Mouse (Mus musculus): ENCODE measurements around the gene Gadd45b.

Gadd45b gene

GRCm38 (mm10) chr10:80929299-80930226 lies at the start of gene Gadd45b:
Gene Gadd45b (plus strand): TSS chr10:80930073.
- WGBS, result under 1% methylated on average over 56 of the region's 56 CpGs

GRCm38 (mm10) chr10:80880131-80880641 lies 49.7 kb upstream of the Gadd45b start:
- 16% methylated on average over 5 of the region's 5 CpGs for WGBS

DNA sequence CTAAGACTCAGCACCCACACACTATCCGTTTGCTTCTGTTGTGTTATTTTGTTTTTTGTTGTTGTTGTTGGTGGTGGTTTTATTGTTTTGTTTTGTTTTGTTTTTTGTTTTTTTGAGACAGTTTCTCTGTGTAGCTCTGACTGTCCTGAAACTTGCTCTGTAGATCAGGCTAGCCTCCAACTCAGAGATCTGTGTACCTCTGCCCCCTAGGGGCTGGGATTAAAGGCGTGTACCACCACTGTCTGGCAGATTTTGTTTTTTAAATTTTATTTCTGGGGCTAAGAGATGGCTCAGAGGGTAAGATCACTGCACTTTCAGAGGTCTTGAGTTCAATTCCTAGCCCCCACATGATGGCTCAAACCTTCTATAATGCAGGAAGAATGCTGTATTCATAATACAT lies 49.0 kb upstream of the Gadd45b start:
- 67% methylated on average over 2 of the region's 2 CpGs for WGBS

- WGBS, result 20% methylated on average over 10 of the region's 10 CpGs
These were observed 48.6 kb upstream of the Gadd45b start for GRCm38 (mm10) chr10:80881301-80881700.

DNA sequence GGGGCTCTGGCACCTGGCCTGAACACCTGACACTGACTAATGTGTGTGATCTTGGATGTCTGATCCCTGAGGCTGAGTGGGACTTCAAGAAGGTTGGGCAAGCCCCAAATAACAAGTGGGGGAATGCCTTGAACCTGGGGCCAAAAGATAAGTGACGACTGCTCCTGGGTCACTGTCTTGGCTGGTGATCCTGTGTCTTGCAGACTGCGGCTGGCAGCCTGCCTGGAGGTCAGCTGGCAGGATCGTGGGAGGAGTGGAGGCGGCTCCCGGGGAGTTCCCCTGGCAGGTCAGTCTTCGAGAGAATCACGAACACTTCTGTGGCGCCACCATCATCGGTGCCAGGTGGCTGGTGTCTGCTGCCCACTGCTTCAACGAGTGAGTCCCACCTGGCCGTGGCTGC lies 42.7 kb upstream of the Gadd45b start:
- 36% methylated on average over 11 of the region's 11 CpGs for WGBS

DNA sequence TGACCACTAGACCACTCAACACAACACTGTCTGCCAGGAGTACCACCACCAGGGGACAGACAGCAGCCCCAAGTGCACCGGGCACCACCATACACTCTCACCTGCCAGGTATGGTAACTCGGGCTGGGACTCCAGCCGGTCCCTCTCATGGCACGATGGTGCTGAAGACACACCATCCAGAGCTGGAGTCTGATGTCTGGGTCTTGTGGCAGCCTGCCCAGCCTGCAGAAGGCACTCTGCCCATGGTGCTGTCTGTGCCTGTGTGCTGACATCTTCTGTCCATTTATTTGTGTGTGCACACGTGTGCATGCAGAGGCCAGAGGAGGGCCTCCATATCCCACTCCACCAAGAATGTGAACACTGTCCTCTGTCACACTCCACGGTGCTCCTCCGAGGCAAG lies 34.8 kb upstream of the Gadd45b start:
- WGBS, result 74% methylated on average over 7 of the region's 7 CpGs

DNA sequence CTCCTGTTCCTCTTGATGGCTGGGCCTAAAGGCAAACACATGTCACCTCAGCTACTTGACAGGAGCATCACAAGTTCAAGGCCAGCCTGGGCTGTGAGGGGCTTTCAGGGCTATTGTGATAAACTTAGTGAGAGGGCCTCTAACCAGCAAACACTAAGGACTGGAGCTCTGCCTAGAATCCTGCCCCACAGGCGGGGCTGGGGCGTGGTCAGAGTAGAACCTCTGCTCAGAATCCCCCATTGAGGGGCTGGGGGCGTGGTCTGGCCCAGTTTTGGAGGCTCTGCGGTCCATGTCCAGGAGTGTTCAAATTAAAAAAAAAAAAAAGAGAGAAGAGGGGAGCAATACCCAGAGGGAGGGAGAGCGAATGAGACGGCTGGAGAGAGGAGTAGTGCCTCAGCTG lies 34.2 kb upstream of the Gadd45b start:
- WGBS, result 86% methylated on average over 6 of the region's 6 CpGs

GRCm38 (mm10) chr10:80896581-80897485 lies 33.0 kb upstream of the Gadd45b start:
- WGBS, result 67% methylated on average over 24 of the region's 24 CpGs

GRCm38 (mm10) chr10:80897861-80898510 lies 31.9 kb upstream of the Gadd45b start:
- WGBS, result 33% methylated on average over 41 of the region's 41 CpGs

DNA sequence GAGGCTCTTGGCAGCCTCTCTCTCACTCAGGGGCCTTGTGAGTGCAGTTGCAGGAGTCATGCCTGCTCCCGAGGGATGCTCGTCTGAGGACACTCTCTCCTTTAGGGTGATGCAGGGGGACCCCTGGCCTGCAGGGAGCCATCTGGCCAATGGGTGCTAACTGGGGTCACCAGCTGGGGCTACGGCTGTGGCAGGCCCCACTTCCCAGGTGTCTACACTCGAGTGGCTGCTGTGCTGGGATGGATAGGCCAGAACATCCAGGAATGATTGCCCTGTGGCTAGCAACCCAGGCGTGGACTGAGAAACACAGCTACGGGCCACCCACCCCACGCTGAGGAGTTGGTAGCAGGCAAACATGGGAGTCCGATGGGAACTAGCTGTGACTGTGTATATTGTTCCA lies 30.8 kb upstream of the Gadd45b start:
- 83% methylated on average over 8 of the region's 8 CpGs for WGBS

DNA sequence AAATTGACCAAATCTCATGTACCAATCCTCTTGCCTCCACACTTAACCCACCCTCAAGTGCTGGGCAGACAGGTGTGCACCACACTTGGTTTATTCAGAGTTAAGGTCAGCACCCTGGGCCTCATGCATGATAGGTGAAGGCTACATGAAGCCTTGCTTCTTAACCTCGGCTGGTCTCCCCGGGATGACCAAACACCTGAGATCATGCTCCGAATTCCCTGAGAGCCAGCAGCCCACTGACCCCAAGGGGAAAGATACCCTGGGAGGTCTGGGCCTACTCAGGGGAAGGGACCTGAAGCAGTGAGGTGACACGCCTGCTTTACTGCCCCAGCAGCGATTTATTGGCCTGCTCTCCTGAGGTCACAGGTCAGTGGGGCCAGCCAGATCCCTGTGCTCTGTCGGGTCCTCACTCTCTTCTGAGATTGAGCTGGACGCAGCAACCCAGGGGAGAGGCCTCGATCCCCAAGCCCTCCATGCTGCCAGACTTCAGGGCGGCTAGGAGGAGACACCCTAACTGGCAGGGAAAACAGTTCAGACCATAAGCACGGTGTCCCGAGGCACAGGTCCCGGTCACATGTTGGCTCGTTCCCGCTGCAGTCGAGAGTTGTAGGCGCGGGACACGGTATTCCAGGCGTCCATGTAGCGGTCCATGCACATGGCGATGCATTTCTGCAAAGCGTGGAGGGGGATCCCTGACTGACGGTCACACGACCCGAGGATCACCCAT lies 30.1 kb upstream of the Gadd45b start:
- 16% methylated on average over 25 of the region's 25 CpGs for WGBS

- under 1% methylated on average over 72 of the region's 72 CpGs for WGBS
These were observed 29.3 kb upstream of the Gadd45b start, which contains the start of gene Timm13 for GRCm38 (mm10) chr10:80900318-80901247. Gene Timm13 (minus strand): TSS chr10:80900969.

DNA sequence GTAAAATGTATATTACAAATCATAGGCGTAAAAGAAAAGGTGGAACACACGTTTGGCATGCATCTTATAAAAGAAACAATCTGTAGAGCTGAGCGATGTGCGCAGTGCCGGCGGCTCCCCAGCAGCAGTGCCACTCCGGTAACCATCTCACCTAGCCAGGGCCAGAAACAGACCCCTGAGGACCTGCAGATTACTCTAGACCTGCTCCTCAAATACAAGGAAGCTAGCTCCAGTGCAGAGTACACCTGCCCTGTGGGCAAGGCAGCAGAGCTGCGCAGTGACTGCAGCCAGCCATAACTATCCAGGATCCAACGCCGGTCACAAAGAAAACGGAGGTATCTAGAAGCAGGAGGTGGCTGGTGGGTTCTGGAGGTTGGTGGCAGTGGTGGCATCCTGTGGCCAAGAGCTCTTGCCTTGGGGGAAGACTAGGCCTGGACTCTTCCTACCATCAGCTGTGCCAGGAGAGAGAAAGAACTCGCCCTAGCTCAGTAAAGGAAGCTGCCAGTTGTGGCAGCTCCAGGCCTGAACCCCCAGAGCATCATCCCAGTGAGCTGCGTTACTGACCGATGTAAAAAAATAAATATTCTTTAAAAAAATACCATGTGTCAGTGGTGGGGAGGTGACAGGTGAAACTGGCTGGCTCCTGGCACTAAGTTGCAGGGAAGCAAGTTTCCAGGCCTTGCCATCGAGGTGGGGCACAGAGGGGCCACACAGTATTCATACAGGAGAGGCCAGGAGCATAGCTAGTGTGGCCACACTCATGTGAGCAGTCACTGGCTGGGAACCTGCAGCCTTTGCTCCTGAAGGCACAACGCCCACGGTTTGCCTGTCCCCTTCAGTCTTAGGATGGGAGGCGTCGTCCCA lies 28.2 kb upstream of the Gadd45b start:
- 87% methylated on average over 19 of the region's 19 CpGs for WGBS

GRCm38 (mm10) chr10:80902273-80902940 lies 27.5 kb upstream of the Gadd45b start:
- WGBS, result 93% methylated on average over 9 of the region's 9 CpGs

- 96% methylated on average over 10 of the region's 10 CpGs for WGBS
These were observed 26.6 kb upstream of the Gadd45b start for GRCm38 (mm10) chr10:80903282-80903681.

DNA sequence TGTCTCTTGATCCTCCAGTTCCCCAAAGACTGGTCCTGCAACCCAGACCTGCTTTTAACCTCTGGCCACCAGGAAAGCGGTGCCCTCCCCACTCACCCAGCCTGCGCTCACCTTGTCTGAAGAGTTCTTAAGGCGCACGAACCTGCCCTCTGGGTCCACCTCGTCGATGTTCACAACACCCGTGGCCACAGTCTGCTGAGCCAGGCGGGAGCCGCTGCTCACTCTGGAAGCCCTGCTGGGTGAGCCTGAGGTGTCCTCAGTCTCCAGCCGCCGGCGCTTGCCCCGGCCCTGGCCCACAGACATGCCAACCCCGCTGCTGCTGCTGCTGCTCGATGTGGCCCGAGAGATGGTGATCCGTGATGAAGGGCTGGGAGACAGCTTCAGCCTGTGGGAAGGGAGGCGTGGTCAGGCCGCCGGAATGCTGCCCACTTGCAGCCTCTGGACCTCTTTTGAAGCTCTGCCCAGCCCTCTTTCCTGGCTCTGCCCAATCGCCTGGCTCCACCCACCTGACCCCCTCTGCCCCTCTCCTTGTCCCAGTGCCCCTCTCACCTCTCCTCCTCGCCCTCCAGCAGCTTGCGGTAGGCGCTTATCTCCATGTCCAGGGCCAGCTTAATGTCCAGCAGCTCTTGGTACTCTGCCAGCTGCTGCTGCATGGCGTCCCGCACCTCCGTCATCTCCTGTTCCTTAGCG lies 25.7 kb upstream of the Gadd45b start:
- 85% methylated on average over 28 of the region's 28 CpGs for WGBS

DNA sequence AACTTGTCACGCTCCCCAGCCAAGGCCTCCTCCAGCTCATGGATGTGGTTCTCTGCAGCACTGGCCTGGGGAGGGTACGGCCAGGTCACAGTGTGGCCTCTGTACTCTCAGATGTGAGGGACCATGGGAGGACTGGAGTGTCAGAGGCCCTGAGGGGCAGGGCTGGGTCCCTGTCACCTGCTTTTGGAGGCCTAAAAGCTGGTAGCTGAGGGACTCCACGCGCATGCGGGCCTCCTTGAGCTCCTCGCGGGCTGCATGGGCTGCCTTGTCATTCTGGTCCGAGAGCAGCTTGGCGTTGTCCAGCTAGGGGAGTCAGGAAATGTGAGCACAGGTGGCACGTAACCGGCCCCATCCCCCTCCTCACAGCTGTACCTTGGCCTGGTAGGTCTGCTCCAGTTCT lies 25.2 kb upstream of the Gadd45b start:
- 96% methylated on average over 11 of the region's 11 CpGs for WGBS

Measured in cerebral cortex, adult 2 months (tissue).